9 mouse cellular contexts compared by ENCODE assay signal in genomic region chr9:110118249-110118648, GRCm38 (mm10). TPM values are rescaled to one million over a fixed set of nuclear protein-coding genes. Genes with fewer than 3 reads are reported as not detected.
DNase-seq lines count a peak whose midpoint lies in the region; ATAC-seq and TF ChIP-seq lines count a peak whose summit lies in the region.
"Had no signal": no experiment of that assay in that cellular context is flagged by ENCODE, and none has a peak within 500 bp of the region (broad histone marks: within the 10 kb centered on the region; RNA-seq: fewer than 3 reads in every experiment).

No protein-coding gene starts in this region.

- peaks cover 1% of the 10 kb centered on the region for H3K36me3 ChIP-seq in heart, embryonic 12.5 days
- H3K36me3 ChIP-seq in G1E (replicated peaks) = peaks cover 41% of the 10 kb centered on the region
- peaks cover 10% of the 10 kb centered on the region for H3K36me3 ChIP-seq in hindbrain, embryonic 12.5 days

- no peaks in the 10 kb centered on the region for H3K27me3 ChIP-seq in heart, embryonic 12.5 days (replicated peaks)
- H3K27me3 ChIP-seq in G1E (ENCODE audit: insufficient read depth, low read length) = no peaks in the 10 kb centered on the region
- no peaks in the 10 kb centered on the region for H3K27me3 ChIP-seq in hindbrain, embryonic 12.5 days

- intact Hi-C loops in heart, postnatal 36 days (cut with DNase I) = no loop called here

- H3K4me2 ChIP-seq in heart, embryonic 12.5 days = peak overlapping the region; percentile 79
- peak overlapping the region; percentile 78 for H3K4me2 ChIP-seq in hindbrain, embryonic 12.5 days (replicated peaks)

- no peaks in the 10 kb centered on the region for H3K9me3 ChIP-seq in heart, embryonic 12.5 days (replicated peaks)
- no peaks in the 10 kb centered on the region for H3K9me3 ChIP-seq in G1E (replicated peaks)
- H3K9me3 ChIP-seq in hindbrain, embryonic 12.5 days (replicated peaks) = no peaks in the 10 kb centered on the region

- 62% methylated on average over 1 of the region's 1 CpGs for WGBS in heart, embryonic 12.5 days
- 45% methylated on average over 1 of the region's 1 CpGs for whole genome bisulfite sequencing in hindbrain, embryonic 12.5 days

- peak overlapping the region; percentile 91 for H3K9ac ChIP-seq in heart, embryonic 12.5 days
- H3K9ac ChIP-seq in hindbrain, embryonic 12.5 days = peak overlapping the region; percentile 95

- peaks cover 13% of the 10 kb centered on the region for H3K4me1 ChIP-seq in heart, embryonic 12.5 days (replicated peaks)
- peaks cover 31% of the 10 kb centered on the region for H3K4me1 ChIP-seq in G1E (ENCODE audit: insufficient read depth, low read depth, low read length)
- H3K4me1 ChIP-seq in hindbrain, embryonic 12.5 days = peaks cover 20% of the 10 kb centered on the region

- no peak overlapping the region for H3K27ac ChIP-seq in heart, embryonic 12.5 days (ENCODE audit: poor library complexity, severe bottlenecking)
- peak overlapping the region; percentile 98 for H3K27ac ChIP-seq in hindbrain, embryonic 12.5 days

- TF ChIP-seq CTCF in G1E (IDR thresholded peaks at IDR 0.05; ENCODE audit: low read depth, low read length) = no peak

- no peak for DNase-seq in heart, postnatal 36 days
- no peak for DNase-seq in G1E (ENCODE audit: low spot score)
- no peak for DNase-seq in gastrocnemius, adult 18-20 months (ENCODE audit: low spot score)
- DNase-seq in ovary, postnatal 10 days (ENCODE audit: low spot score) = no peak
- no peak for DNase-seq in left cerebral cortex, adult 11 months (ENCODE audit: low spot score)
- DNase-seq: embryo, embryonic 11 days had no signal

- no peak for ATAC-seq in heart, embryonic 12.5 days (ENCODE audit: insufficient number of reproducible peaks, low FRiP score)
- ATAC-seq in G1E (ENCODE audit: extremely low read depth, insufficient number of reproducible peaks, low FRiP score, poor library complexity, severe bottlenecking) = no peak
- no peak for ATAC-seq in hindbrain, embryonic 12.5 days (ENCODE audit: low FRiP score)
- ATAC-seq in megakaryocyte progenitor cell, adult 5-6 weeks (replicated peaks; ENCODE audit: poor library complexity) = 0 out of 2 replicates have a peak, but pooled peaks have one; percentile 15

- peak overlapping the region; percentile 80 for H3K4me3 ChIP-seq in heart, embryonic 12.5 days
- H3K4me3 ChIP-seq in G1E (ENCODE audit: low read depth, low read length) = peak overlapping the region; percentile 89
- H3K4me3 ChIP-seq in hindbrain, embryonic 12.5 days = peak overlapping the region; percentile 87

RNA-seq across cellular contexts. Expression of gene Dhx30, which starts 0.6 kb away (rescaled TPM):
- 114 and 120 TPM in 2 replicates for polyA plus RNA-seq in heart, embryonic 12.5 days (2016; fragmentation: Nextera tagmentation; extraction: Ambion mirVana)
- 10 to 100 TPM; 57.4 to 60.2 TPM for total RNA-seq in heart, postnatal 36 days (2021)
- total RNA-seq in G1E (2014; fragmentation: Nextera tagmentation) (61.6 and 64.5 TPM in 2 replicates), G1E (2017) (49.5 and 52.7 TPM in 2 replicates)
- 20.1 and 23.6 TPM in 2 replicates for polyA plus RNA-seq in G1E (2012)
- polyA plus RNA-seq in hindbrain, embryonic 12.5 days (2016; fragmentation: Nextera tagmentation; extraction: Ambion mirVana) = 203 and 206 TPM in 2 replicates
- 56.3 and 69.5 TPM in 2 replicates for total RNA-seq in megakaryocyte progenitor cell, adult 5-6 weeks (2015)
- 45.0 and 69.6 TPM in 2 replicates for total RNA-seq in megakaryocyte progenitor cell, adult 5-6 weeks (2017)
- total RNA-seq in gastrocnemius, adult 18-20 months (2021) = 10 to 100 TPM; 31.6 to 32.5 TPM

RNA-seq across cellular contexts. Expression of gene Smarcc1, which starts 0.7 kb away (rescaled TPM):
- polyA plus RNA-seq in heart, embryonic 12.5 days (2016; fragmentation: Nextera tagmentation; extraction: Ambion mirVana) = 111 and 118 TPM in 2 replicates
- 10 to 100 TPM; 23.4 to 27.4 TPM for total RNA-seq in heart, postnatal 36 days (2021)
- total RNA-seq in G1E (2014; fragmentation: Nextera tagmentation) = 133 and 146 TPM in 2 replicates
- total RNA-seq in G1E (2017) = 41.7 and 51.1 TPM in 2 replicates
- polyA plus RNA-seq in G1E (2012) = 72.8 and 94.5 TPM in 2 replicates
- polyA plus RNA-seq in hindbrain, embryonic 12.5 days (2016; fragmentation: Nextera tagmentation; extraction: Ambion mirVana) = 211 and 225 TPM in 2 replicates
- total RNA-seq in megakaryocyte progenitor cell, adult 5-6 weeks (2015) = 113 and 117 TPM in 2 replicates
- total RNA-seq in megakaryocyte progenitor cell, adult 5-6 weeks (2017) = 62.3 and 78.3 TPM in 2 replicates
- 10 to 100 TPM; 23.4 to 24.3 TPM for total RNA-seq in gastrocnemius, adult 18-20 months (2021)
